Mouse (Mus musculus) myocyte (in vitro differentiated cells): ENCODE measurements around the gene Lamb3. TPM values are rescaled to one million over a fixed set of nuclear protein-coding genes. Genes with fewer than 3 reads are reported as not detected.

ENCODE experiments used
- H3K27me3 ChIP-seq: one replicate; pipeline ENCODE4 v1.6.1; 2011; ENCODE audit not compliant: control insufficient read depth, insufficient read depth, insufficient read length
- H3K36me3 ChIP-seq: one replicate; pipeline ENCODE4 v1.6.1; 2011; ENCODE audit not compliant: control insufficient read depth, insufficient read depth
- H3K4me2 ChIP-seq: one replicate; pipeline ENCODE4 v1.6.1; 2011; ENCODE audit warnings: low read depth, control low read depth
- H3K4me3 ChIP-seq: one replicate; pipeline ENCODE4 v1.5.1; 2011; ENCODE audit warnings: mild to moderate bottlenecking, control low read depth, moderate library complexity
- H3K79me2 ChIP-seq: one replicate; pipeline ENCODE4 v1.6.1; 2011; ENCODE audit not compliant: control insufficient read depth, insufficient read depth
- H3ac ChIP-seq: one replicate; pipeline ENCODE4 v1.6.1; 2011; ENCODE audit not compliant: control insufficient read depth, insufficient read length
- CEBPB ChIP-seq: IDR thresholded peaks from 2 replicates; pipeline ENCODE4 v1.6.1; 2011; ENCODE audit warnings: mild to moderate bottlenecking, moderate library complexity; ENCODE audit not compliant: poor library complexity, insufficient read depth, severe bottlenecking
- E2F4 ChIP-seq: IDR thresholded peaks from one replicate; pipeline ENCODE4 v1.6.1; 2011; ENCODE audit warnings: mild to moderate bottlenecking, control low read depth, moderate library complexity; ENCODE audit not compliant: insufficient read depth
- MAX ChIP-seq: IDR thresholded peaks from one replicate; pipeline ENCODE4 v1.6.1; 2011; ENCODE audit warnings: low read depth, mild to moderate bottlenecking, control low read depth
- MYOD1 ChIP-seq, 3 experiments: IDR thresholded peaks; one replicate each; pipeline ENCODE4 v1.6.1; 2011; ENCODE audit warnings: control low read depth in 2 of 3, low read depth in 2 of 3, mild to moderate bottlenecking in 2 of 3, moderate library complexity in 1 of 3; ENCODE audit not compliant: insufficient read length in 2 of 3, control insufficient read depth in 1 of 3
- MYOG ChIP-seq, 3 experiments: IDR thresholded peaks; one replicate each; pipeline ENCODE4 v1.6.1; 2011; ENCODE audit warnings: control low read depth in 2 of 3, low read depth in 2 of 3, mild to moderate bottlenecking in 2 of 3; ENCODE audit not compliant: insufficient read length in 2 of 3, control insufficient read depth in 1 of 3, insufficient read depth in 1 of 3
- POLR2A ChIP-seq: IDR thresholded peaks from one replicate; pipeline ENCODE4 v1.6.1; 2011; ENCODE audit warnings: low read depth, mild to moderate bottlenecking, control low read depth, moderate library complexity; ENCODE audit not compliant: insufficient read length
- POLR2AphosphoS2 ChIP-seq: IDR thresholded peaks from one replicate; pipeline ENCODE4 v1.6.1; 2011; ENCODE audit warnings: low read depth, control low read depth; ENCODE audit not compliant: insufficient read length
- REST ChIP-seq: IDR thresholded peaks from one replicate; pipeline ENCODE4 v1.6.1; 2011; ENCODE audit warnings: mild to moderate bottlenecking, control low read depth, moderate library complexity; ENCODE audit not compliant: insufficient read depth, insufficient read length
- SRF ChIP-seq: IDR thresholded peaks from one replicate; pipeline ENCODE4 v1.6.1; 2011; ENCODE audit warnings: low read depth; ENCODE audit not compliant: control insufficient read depth, insufficient read length
- TCF12 ChIP-seq: IDR thresholded peaks from one replicate; pipeline ENCODE4 v1.6.1; 2011; ENCODE audit warnings: mild to moderate bottlenecking, control low read depth; ENCODE audit not compliant: poor library complexity, insufficient read depth, severe bottlenecking
- TCF3 ChIP-seq: IDR thresholded peaks from one replicate; pipeline ENCODE4 v1.6.1; 2011; ENCODE audit warnings: low read depth, control low read depth; ENCODE audit not compliant: insufficient read length
- USF1 ChIP-seq: IDR thresholded peaks from one replicate; pipeline ENCODE4 v1.6.1; 2011; ENCODE audit warnings: low read depth, mild to moderate bottlenecking, control low read depth, moderate library complexity
- polyA plus RNA-seq: library from polyadenylated mRNA; unstranded; fragments of >200 nt; fragmentation: generic; extraction: Trizol; gene quantifications from one replicate; pipeline ENCODE4 v1.2.1, GENCODE M21; 2012; ENCODE audit warnings: missing spikeins

Lamb3 gene
- polyA plus RNA-seq, 1 experiment = 15.5 TPM

- no peak overlapping the region for H3K4me2 ChIP-seq
- no peak overlapping the region for H3ac ChIP-seq
- TF ChIP-seq USF1 (no peak), CEBPB (no peak), MYOG (IDR thresholded peaks at IDR 0.05; ENCODE audit: control insufficient read depth in 1 of 3, insufficient read depth in 1 of 3, insufficient read length in 2 of 3, low read depth in 2 of 3) (no peak), MYOD1 (IDR thresholded peaks at IDR 0.05; ENCODE audit: control insufficient read depth in 1 of 3, insufficient read length in 2 of 3, low read depth in 2 of 3) (no peak), REST (no peak), POLR2AphosphoS2 (no peak)
- H3K36me3 ChIP-seq = no peaks in the 10 kb centered on the region
- H3K79me2 ChIP-seq = no peaks in the 10 kb centered on the region
- no peak overlapping the region for H3K4me3 ChIP-seq
- H3K27me3 ChIP-seq = no peaks in the 10 kb centered on the region
These were observed 144.1 kb downstream of the Lamb3 start for GRCm38 (mm10) chr1:193351583-193351982.

GRCm38 (mm10) chr1:193359199-193359598, 151.7 kb downstream of the Lamb3 start:
- TF ChIP-seq CEBPB (no peak), POLR2A (no peak), MYOG (IDR thresholded peaks at IDR 0.05; ENCODE audit: control insufficient read depth in 1 of 3, insufficient read depth in 1 of 3, insufficient read length in 2 of 3, low read depth in 2 of 3) (no peak), USF1 (no peak), TCF12 (no peak), POLR2AphosphoS2 (no peak), REST (no peak), MAX (no peak), MYOD1 (IDR thresholded peaks at IDR 0.05; ENCODE audit: control insufficient read depth in 1 of 3, insufficient read length in 2 of 3, low read depth in 2 of 3) (no peak), SRF (no peak), TCF3 (no peak)
- Histone ChIP-seq H3K79me2 (no peaks in the 10 kb centered on the region), H3K4me2 (no peak overlapping the region), H3K36me3 (no peaks in the 10 kb centered on the region), H3K4me3 (no peak overlapping the region), H3K27me3 (no peaks in the 10 kb centered on the region), H3ac (no peak overlapping the region)

- TF ChIP-seq REST = no peak
- TF ChIP-seq MAX = no peak
- TF ChIP-seq MYOD1 (IDR thresholded peaks at IDR 0.05; ENCODE audit: control insufficient read depth in 1 of 3, insufficient read length in 2 of 3, low read depth in 2 of 3) = no peak
- no peak for TF ChIP-seq POLR2AphosphoS2
- no peak for TF ChIP-seq USF1
- no peak for TF ChIP-seq SRF
- TF ChIP-seq CEBPB = no peak
- TF ChIP-seq MYOG (IDR thresholded peaks at IDR 0.05; ENCODE audit: control insufficient read depth in 1 of 3, insufficient read depth in 1 of 3, insufficient read length in 2 of 3, low read depth in 2 of 3) = no peak
- no peak for TF ChIP-seq E2F4
- no peak for TF ChIP-seq POLR2A
- no peak for TF ChIP-seq TCF12
- TF ChIP-seq TCF3 = no peak
- H3K4me2 ChIP-seq = no peak overlapping the region
- no peaks in the 10 kb centered on the region for H3K79me2 ChIP-seq
- H3K4me3 ChIP-seq = no peak overlapping the region
- H3K36me3 ChIP-seq = no peaks in the 10 kb centered on the region
- H3ac ChIP-seq = no peak overlapping the region
- H3K27me3 ChIP-seq = no peaks in the 10 kb centered on the region
These were observed 153.7 kb downstream of the Lamb3 start for GRCm38 (mm10) chr1:193361181-193361580.

DNA sequence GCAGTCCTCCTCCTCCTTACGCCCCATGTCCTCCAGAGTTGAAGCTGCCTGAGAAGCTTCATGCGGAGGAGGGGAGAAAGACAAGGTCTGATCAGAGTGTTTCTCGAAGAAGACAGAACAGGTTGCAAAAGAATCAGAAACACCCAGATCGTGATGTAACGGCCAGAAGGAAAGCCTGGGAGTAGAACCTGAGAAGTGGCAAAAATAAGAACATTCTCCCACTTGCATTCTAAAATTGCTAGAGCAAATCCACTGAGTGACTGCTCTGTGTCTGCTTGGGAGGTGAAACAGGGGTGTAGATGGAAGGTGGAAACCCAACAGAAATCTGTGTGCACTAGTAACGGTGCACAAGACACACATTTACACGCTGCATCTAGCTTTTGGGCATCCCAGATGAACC, 154.6 kb downstream of the Lamb3 start:
- no peaks in the 10 kb centered on the region for H3K27me3 ChIP-seq
- no peak overlapping the region for H3K4me3 ChIP-seq
- H3K4me2 ChIP-seq = no peak overlapping the region

DNA sequence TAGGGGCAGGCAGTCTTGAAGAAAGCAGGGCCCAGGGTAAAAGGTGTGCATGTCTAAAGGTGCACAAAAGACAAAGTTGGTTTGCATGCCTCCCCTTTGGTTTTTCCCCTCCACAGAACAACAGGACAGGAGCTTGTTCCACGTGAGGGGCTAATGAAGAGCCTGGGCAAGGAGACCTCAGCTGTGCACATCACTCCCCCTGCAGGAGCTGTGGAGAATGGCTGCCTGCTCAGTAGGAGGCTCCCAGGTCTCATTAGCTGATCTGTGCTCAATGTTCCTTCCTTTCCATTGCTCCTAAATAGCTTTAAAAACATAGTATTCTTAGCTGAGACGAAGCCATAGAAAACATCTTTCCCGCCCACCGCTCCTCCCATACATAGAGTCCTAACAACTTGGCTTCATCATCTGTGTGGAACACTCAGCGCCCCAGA, 156.3 kb downstream of the Lamb3 start:
- no peaks in the 10 kb centered on the region for H3K79me2 ChIP-seq
- H3K4me3 ChIP-seq = no peak overlapping the region
- H3K27me3 ChIP-seq = no peaks in the 10 kb centered on the region
- H3K4me2 ChIP-seq = no peak overlapping the region
- no peak overlapping the region for H3ac ChIP-seq
- no peaks in the 10 kb centered on the region for H3K36me3 ChIP-seq
- TF ChIP-seq MYOG (IDR thresholded peaks at IDR 0.05; ENCODE audit: control insufficient read depth in 1 of 3, insufficient read depth in 1 of 3, insufficient read length in 2 of 3, low read depth in 2 of 3) (no peak), SRF (no peak), TCF12 (no peak), MYOD1 (IDR thresholded peaks at IDR 0.05; ENCODE audit: control insufficient read depth in 1 of 3, insufficient read length in 2 of 3, low read depth in 2 of 3) (peak in 1 of 3 experiments; percentile 11)

More for the DNA sequence above, 154.6 kb downstream of the Lamb3 start:
- Histone ChIP-seq H3K36me3 (no peaks in the 10 kb centered on the region), H3ac (no peak overlapping the region), H3K79me2 (no peaks in the 10 kb centered on the region)
- TF ChIP-seq SRF = no peak
- TF ChIP-seq POLR2A = no peak
- TF ChIP-seq CEBPB = no peak
- TF ChIP-seq TCF12 = no peak
- no peak for TF ChIP-seq TCF3
- no peak for TF ChIP-seq MYOG (IDR thresholded peaks at IDR 0.05; ENCODE audit: control insufficient read depth in 1 of 3, insufficient read depth in 1 of 3, insufficient read length in 2 of 3, low read depth in 2 of 3)
- no peak for TF ChIP-seq MAX
- TF ChIP-seq REST = no peak
- no peak for TF ChIP-seq POLR2AphosphoS2
- no peak for TF ChIP-seq E2F4
- no peak for TF ChIP-seq USF1
- no peak for TF ChIP-seq MYOD1 (IDR thresholded peaks at IDR 0.05; ENCODE audit: control insufficient read depth in 1 of 3, insufficient read length in 2 of 3, low read depth in 2 of 3)
